Mouse (Mus musculus) liver, adult 2 months (tissue): ENCODE data around the gene Cd180.

Experiments
- CTCF ChIP-seq: fragments of 200-500 bp; IDR thresholded peaks from 2 replicates; pipeline ENCODE4 v1.5.1; 2011; ENCODE audit warnings: low read depth, low read length, control low read depth
- POLR2A ChIP-seq: fragments of 200-500 bp; IDR thresholded peaks from 2 replicates; pipeline ENCODE4 v1.6.1; 2011; ENCODE audit warnings: low read length, control low read depth; ENCODE audit not compliant: insufficient read depth; ENCODE audit errors: extremely low read depth

DNA sequence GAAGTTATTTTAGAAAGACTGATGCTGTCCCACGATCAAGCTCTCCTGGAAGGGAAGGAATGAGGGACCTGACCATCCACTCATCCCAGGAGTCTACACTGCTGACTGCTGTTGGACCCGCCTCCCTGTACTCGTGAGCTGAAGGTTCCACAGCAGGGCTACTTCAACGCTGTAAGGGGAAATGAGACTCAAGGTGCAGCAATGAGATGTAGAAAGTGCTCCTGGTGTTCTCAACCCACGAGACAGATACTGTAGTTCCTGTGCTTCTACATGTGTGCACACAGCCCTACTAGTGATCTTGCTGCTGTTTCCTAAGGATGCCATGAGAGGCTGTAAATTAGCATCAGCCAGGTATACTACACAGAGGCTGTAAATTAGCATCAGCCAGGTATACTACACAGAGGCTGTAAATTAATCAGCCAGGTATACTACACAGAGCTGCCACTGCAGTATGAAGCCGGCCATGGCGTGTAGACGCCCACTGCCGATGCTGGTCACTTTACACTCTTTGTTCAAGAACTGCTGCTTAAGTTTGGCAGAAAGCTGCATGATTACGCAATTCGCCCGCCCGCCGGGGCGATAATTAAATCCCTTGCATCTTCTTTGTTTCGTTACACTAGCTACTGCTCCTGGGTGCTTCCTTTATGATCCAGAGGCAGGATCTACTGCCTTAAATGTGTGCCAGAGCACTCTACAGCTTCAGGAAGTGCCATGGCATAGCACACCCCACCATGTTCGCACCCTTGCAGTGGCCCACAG is 53.6 kb downstream of the Cd180 start:
- TF ChIP-seq CTCF (no peak), POLR2A (no peak)
